Mouse (Mus musculus): ENCODE results near the gene Arpc4. TPM values are rescaled to one million over a fixed set of nuclear protein-coding genes. Genes with fewer than 3 reads are reported as not detected.

The Arpc4 gene
- total and polyA plus RNA-seq, 3 experiments: 150 to 314 (median 202) TPM

DNA sequence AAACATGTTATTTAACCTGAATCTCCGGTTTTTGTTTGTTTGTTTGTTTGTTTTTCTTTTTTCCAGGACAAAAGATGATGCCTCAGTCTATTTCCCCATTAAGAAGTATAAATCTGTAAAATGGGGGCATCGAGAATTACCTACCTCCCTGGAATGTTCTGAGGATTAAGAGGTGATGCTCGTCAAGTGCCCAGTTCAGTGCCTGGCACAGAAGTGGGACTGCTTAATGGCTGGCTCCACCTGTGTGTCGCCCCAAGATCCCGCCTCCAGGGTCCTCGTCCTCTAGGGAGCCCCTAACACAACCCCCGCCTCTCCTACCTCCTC is 781 bp upstream of the Arpc4 start:
- H3K27ac ChIP-seq (ENCODE audit: insufficient read depth, low read depth): peak overlapping the region; percentile 71; the same call in 1 of the 2 replicates
- peak overlapping the region; percentile 82 to 95 (median 86) for H3K4me3 ChIP-seq (replicated peaks in 1 of 3; ENCODE audit: low read depth in 2 of 3, low read length in 2 of 3, poor library complexity in 1 of 3)
- H3K79me2 ChIP-seq (replicated peaks; ENCODE audit: control insufficient read depth, extremely low read depth, insufficient read depth, poor library complexity, severe bottlenecking): peaks cover 41% of the 10 kb centered on the region
- in situ Hi-C loops (cut with MboI; ENCODE audit: low pct_ligation_motif_present, low pct_unique_long_range_greater_than_20kb, low sequenced_read_pairs): no loop called here
- dilution Hi-C loops (cut with MboI; ENCODE audit: extremely low pct_ligation_motif_present, extremely low pct_unique_long_range_greater_than_20kb, low sequenced_read_pairs): no loop called here
- TF ChIP-seq PAX5 (IDR thresholded peaks at IDR 0.05; ENCODE audit: low read length) (no peak), E2F4 (IDR thresholded peaks at IDR 0.05; ENCODE audit: insufficient replicate concordance, low read depth, low read length) (no peak), HCFC1 (IDR thresholded peaks at IDR 0.05; ENCODE audit: low read depth, low read length) (no peak), TBP (conservative IDR thresholded peaks at IDR 0.05; ENCODE audit: low read depth, low read length) (peak; percentile 72; the same call in 1 of the 2 replicates), TCF12 (IDR thresholded peaks at IDR 0.05; ENCODE audit: low read depth, low read length) (0 out of 2 replicates have a peak, but pooled peaks have one; percentile 47), RCOR1 (conservative IDR thresholded peaks at IDR 0.05; ENCODE audit: low read depth, low read length) (no peak), KAT2A (IDR thresholded peaks at IDR 0.05; ENCODE audit: insufficient replicate concordance, low read length) (no peak), POLR2AphosphoS2 (IDR thresholded peaks at IDR 0.05; ENCODE audit: low read depth, low read length) (no peak), UBTF (IDR thresholded peaks at IDR 0.05; ENCODE audit: low read depth, low read length) (no peak), MXI1 (IDR thresholded peaks at IDR 0.05; ENCODE audit: low read depth, low read length) (no peak; the same call in 1 of the 2 replicates), ZC3H11A (IDR thresholded peaks at IDR 0.05; ENCODE audit: low read depth, low read length) (no peak), CTCF (conservative IDR thresholded peaks at IDR 0.05 in 1 of 2, IDR thresholded peaks at IDR 0.05 in 1 of 2; ENCODE audit: low read depth in 2 of 2, low read length in 2 of 2) (no peak), NELFE (IDR thresholded peaks at IDR 0.05; ENCODE audit: low read depth, low read length) (peak; percentile 77), CHD1 (IDR thresholded peaks at IDR 0.05; ENCODE audit: low read depth, low read length) (no peak), ZMIZ1 (IDR thresholded peaks at IDR 0.05; ENCODE audit: low read depth, low read length) (no peak), ELF1 (IDR thresholded peaks at IDR 0.05; ENCODE audit: low read depth, low read length) (no peak), MYC (IDR thresholded peaks at IDR 0.05; ENCODE audit: low read depth, low read length) (no peak), SIN3A (IDR thresholded peaks at IDR 0.05; ENCODE audit: low read length) (no peak), POLR2A (IDR thresholded peaks at IDR 0.05; ENCODE audit: low read depth, low read length) (peak; percentile 78), MEF2A (IDR thresholded peaks at IDR 0.05; ENCODE audit: borderline replicate concordance, low read depth, low read length) (no peak)
- peaks cover 8 to 27% of the 10 kb centered on the region in 2 experiments; a peak in 3 of 4 replicates for H3K4me1 ChIP-seq (ENCODE audit: control insufficient read depth in 1 of 2, insufficient read depth in 2 of 2)
- H3K9ac ChIP-seq (ENCODE audit: insufficient read depth, low read depth): peak overlapping the region; percentile 90
- no peaks in the 10 kb centered on the region for H3K27me3 ChIP-seq (replicated peaks)
- H3K36me3 ChIP-seq (replicated peaks in 1 of 2; ENCODE audit: control insufficient read depth in 1 of 2, insufficient read depth in 1 of 2, low read length in 1 of 2): peaks cover 42 to 59% of the 10 kb centered on the region in 2 experiments
- H3K4me2 ChIP-seq (ENCODE audit: insufficient read depth, low read depth, poor library complexity, severe bottlenecking): peak overlapping the region; percentile 70
- no peaks in the 10 kb centered on the region for H3K9me3 ChIP-seq (replicated peaks; ENCODE audit: low read length)
- no peak for DNase-seq (ENCODE audit: extremely low read depth)

GRCm38 (mm10) chr6:113379246-113379645 is 1.3 kb downstream of the Arpc4 start:
- DNase-seq (ENCODE audit: extremely low read depth): peak; percentile 43
- no peaks in the 10 kb centered on the region for H3K9me3 ChIP-seq (replicated peaks; ENCODE audit: low read length)
- peak overlapping the region; percentile 68; the same call in 1 of the 2 replicates for H3K27ac ChIP-seq (ENCODE audit: insufficient read depth, low read depth)
- in situ Hi-C loops (cut with MboI; ENCODE audit: low pct_ligation_motif_present, low pct_unique_long_range_greater_than_20kb, low sequenced_read_pairs) (no loop called here), dilution Hi-C loops (cut with MboI; ENCODE audit: extremely low pct_ligation_motif_present, extremely low pct_unique_long_range_greater_than_20kb, low sequenced_read_pairs) (no loop called here)
- H3K9ac ChIP-seq (ENCODE audit: insufficient read depth, low read depth): peak overlapping the region; percentile 90
- no peaks in the 10 kb centered on the region for H3K27me3 ChIP-seq (replicated peaks)
- H3K4me3 ChIP-seq (replicated peaks in 1 of 3; ENCODE audit: low read depth in 2 of 3, low read length in 2 of 3, poor library complexity in 1 of 3): peak overlapping the region; percentile 86 to 99 (median 95)
- H3K79me2 ChIP-seq (replicated peaks; ENCODE audit: control insufficient read depth, extremely low read depth, insufficient read depth, poor library complexity, severe bottlenecking): peaks cover 42% of the 10 kb centered on the region
- H3K4me2 ChIP-seq (ENCODE audit: insufficient read depth, low read depth, poor library complexity, severe bottlenecking): peak overlapping the region; percentile 89
- TF ChIP-seq MXI1 (IDR thresholded peaks at IDR 0.05; ENCODE audit: low read depth, low read length) (peak; percentile 39; the same call in 1 of the 2 replicates), CTCF (conservative IDR thresholded peaks at IDR 0.05 in 1 of 2, IDR thresholded peaks at IDR 0.05 in 1 of 2; ENCODE audit: low read depth in 2 of 2, low read length in 2 of 2) (no peak), MAZ (IDR thresholded peaks at IDR 0.05; ENCODE audit: low read depth, low read length) (no peak), NELFE (IDR thresholded peaks at IDR 0.05; ENCODE audit: low read depth, low read length) (no peak), SMC3 (IDR thresholded peaks at IDR 0.05; ENCODE audit: low read depth, low read length) (no peak), SIN3A (IDR thresholded peaks at IDR 0.05; ENCODE audit: low read length) (peak; percentile 68), BHLHE40 (IDR thresholded peaks at IDR 0.05; ENCODE audit: low read depth, low read length) (0 out of 2 replicates have a peak, but pooled peaks have one; percentile 15), NRF1 (IDR thresholded peaks at IDR 0.05; ENCODE audit: low read depth, low read length) (0 out of 2 replicates have a peak, but pooled peaks have one; percentile 23), POLR2A (IDR thresholded peaks at IDR 0.05; ENCODE audit: low read depth, low read length) (no peak), IRF4 (IDR thresholded peaks at IDR 0.05; ENCODE audit: low read depth, low read length) (0 out of 2 replicates have a peak, but pooled peaks have one; percentile 40), TCF12 (IDR thresholded peaks at IDR 0.05; ENCODE audit: low read depth, low read length) (0 out of 2 replicates have a peak, but pooled peaks have one; percentile 15), ELF1 (IDR thresholded peaks at IDR 0.05; ENCODE audit: low read depth, low read length) (peak; percentile 43), EP300 (IDR thresholded peaks at IDR 0.05; ENCODE audit: low read length) (peak; percentile 56; the same call in 1 of the 2 replicates)
- H3K4me1 ChIP-seq (ENCODE audit: control insufficient read depth in 1 of 2, insufficient read depth in 2 of 2): peaks cover 8 to 27% of the 10 kb centered on the region in 2 experiments; a peak in 3 of 4 replicates
- H3K36me3 ChIP-seq (replicated peaks in 1 of 2; ENCODE audit: control insufficient read depth in 1 of 2, insufficient read depth in 1 of 2, low read length in 1 of 2): peaks cover 46 to 61% of the 10 kb centered on the region in 2 experiments
